ENCODE assay signal across 11 mouse cellular contexts in the genomic region with DNA sequence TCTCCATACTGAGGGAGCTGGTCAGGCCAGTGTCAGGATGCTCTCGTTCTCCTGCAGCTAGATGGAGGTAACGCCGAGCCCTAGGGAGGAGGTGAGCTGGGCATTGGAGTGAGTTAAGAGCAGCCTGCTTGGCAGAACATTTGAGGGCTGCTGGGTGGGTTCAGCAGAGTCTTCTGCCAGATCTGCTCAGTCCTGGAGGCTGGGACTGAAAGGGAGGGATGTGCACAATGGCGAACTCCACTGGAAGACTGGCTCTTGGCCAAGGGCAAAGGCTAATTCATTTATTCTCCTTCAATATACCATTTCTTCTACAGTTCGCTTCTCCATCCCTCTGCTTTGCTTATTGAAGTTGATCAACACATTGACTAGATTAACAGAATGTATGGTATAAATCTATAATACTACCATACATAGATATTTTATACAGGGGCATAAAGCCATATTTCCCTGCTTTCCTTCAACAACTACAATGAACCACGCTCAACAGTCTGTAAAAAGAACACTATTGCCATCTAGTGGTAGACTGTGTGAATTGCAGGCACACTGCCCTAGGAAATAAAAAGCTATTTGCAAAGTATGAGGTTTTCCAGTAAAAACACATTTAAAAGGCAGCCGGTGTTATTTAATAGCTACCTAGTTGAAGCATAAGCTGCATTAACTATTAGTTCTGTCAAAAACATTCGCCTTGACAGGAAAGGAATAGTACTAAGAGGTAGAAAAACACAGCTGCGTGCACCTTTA.
DNase-seq lines count a peak whose midpoint lies in the region; ATAC-seq lines count a peak whose summit lies in the region.
"Had no signal": no experiment of that assay in that cellular context is flagged by ENCODE, and none has a peak within 500 bp of the region (broad histone marks: within the 10 kb centered on the region; RNA-seq: fewer than 3 reads in every experiment).

No protein-coding gene starts in this region.

- H3K9me3 ChIP-seq in midbrain, embryonic 11.5 days (ENCODE audit: control insufficient read depth, low read length): no peaks in the 10 kb centered on the region; the same call in 1 of the 2 replicates
- 0 out of 2 replicates have a peak, but pooled peaks cover 5% of the 10 kb centered on the region for H3K9me3 ChIP-seq in midbrain, embryonic 15.5 days
- H3K9me3 ChIP-seq: lung, embryonic 15.5 days had no signal

- H3K27me3 ChIP-seq in midbrain, embryonic 11.5 days (ENCODE audit: control insufficient read depth, insufficient read depth, low read length): no peaks in the 10 kb centered on the region
- H3K27me3 ChIP-seq in midbrain, embryonic 15.5 days (replicated peaks): no peaks in the 10 kb centered on the region
- H3K27me3 ChIP-seq: lung, embryonic 15.5 days had no signal

- H3K36me3 ChIP-seq in midbrain, embryonic 11.5 days (ENCODE audit: control insufficient read depth, insufficient read depth, low read length): no peaks in the 10 kb centered on the region
- no peaks in the 10 kb centered on the region for H3K36me3 ChIP-seq in midbrain, embryonic 15.5 days (replicated peaks)
- H3K36me3 ChIP-seq: lung, embryonic 15.5 days had no signal

- H3K27ac ChIP-seq in midbrain, embryonic 11.5 days (ENCODE audit: low read depth, low read length): no peak overlapping the region
- no peak overlapping the region for H3K27ac ChIP-seq in midbrain, embryonic 15.5 days
- H3K27ac ChIP-seq: forebrain, embryonic 13.5 days; lung, embryonic 15.5 days had no signal

- no peak overlapping the region for H3K4me3 ChIP-seq in midbrain, embryonic 11.5 days (ENCODE audit: low read depth, low read length)
- no peak overlapping the region for H3K4me3 ChIP-seq in midbrain, embryonic 15.5 days
- H3K4me3 ChIP-seq: forebrain, embryonic 13.5 days; lung, embryonic 15.5 days had no signal

- H3K4me2 ChIP-seq in midbrain, embryonic 11.5 days: no peak overlapping the region
- no peak overlapping the region for H3K4me2 ChIP-seq in midbrain, embryonic 15.5 days
- H3K4me2 ChIP-seq: forebrain, embryonic 13.5 days; lung, embryonic 15.5 days had no signal

- peak; percentile 19 for DNase-seq in heart, postnatal 4 days
- DNase-seq in heart, adult 11 months: no peak
- peak; percentile 92 for DNase-seq in midbrain, embryonic 11.5 days (ENCODE audit: low spot score, missing footprints)
- DNase-seq in c-Kit-positive CD71-negative TER-119-negative erythroid progenitor cells, embryonic 14.5 days (ENCODE audit: low read depth): peak; percentile 10
- peak; percentile 4 for DNase-seq in naive thymus-derived CD4-positive, alpha-beta T cell, adult 2 months (ENCODE audit: low read depth)
- no peak for DNase-seq in cerebellum, postnatal 25 days
- no peak for DNase-seq in urinary bladder, postnatal 14 days (ENCODE audit: low spot score)
- DNase-seq: thymus, postnatal 25 days had no signal

- 77% methylated on average over 9 of the region's 9 CpGs for WGBS in midbrain, embryonic 11.5 days
- 78% methylated on average over 9 of the region's 9 CpGs for WGBS in midbrain, embryonic 15.5 days

- no peak for ATAC-seq in midbrain, embryonic 11.5 days (ENCODE audit: low FRiP score)
- ATAC-seq in midbrain, embryonic 15.5 days (replicated peaks): no peak
- ATAC-seq: forebrain, embryonic 13.5 days had no signal

- no peak overlapping the region for H3K9ac ChIP-seq in midbrain, embryonic 11.5 days (ENCODE audit: low read length)
- H3K9ac ChIP-seq in midbrain, embryonic 15.5 days: no peak overlapping the region
- H3K9ac ChIP-seq: forebrain, embryonic 13.5 days; lung, embryonic 15.5 days had no signal

- peaks cover 1% of the 10 kb centered on the region; the same call in 1 of the 2 replicates for H3K4me1 ChIP-seq in midbrain, embryonic 11.5 days (ENCODE audit: control insufficient read depth, insufficient read depth, low read length)
- H3K4me1 ChIP-seq in midbrain, embryonic 15.5 days: peaks cover 16% of the 10 kb centered on the region

Comparison
In these comparisons a context has a peak if more than half of its experiments do, and no peak if none do; other contexts are left out.
1. DNase-seq: peak in heart, postnatal 4 days (single experiment), midbrain, embryonic 11.5 days (single experiment), c-Kit-positive CD71-negative TER-119-negative erythroid progenitor cells, embryonic 14.5 days (single experiment) and naive thymus-derived CD4-positive, alpha-beta T cell, adult 2 months (single experiment); none in heart, adult 11 months (single experiment), cerebellum, postnatal 25 days (0 of 2) and urinary bladder, postnatal 14 days (single experiment).